Mouse (Mus musculus) adrenal gland (tissue): ENCODE measurements at regions not wholly inside any gene's neighbourhood (a gene's known extent, or its start where the extent isn't known, plus 50 kb on each side); places are given as distances from the start of the nearest gene placed in this dataset.

ENCODE experiments used
- intact Hi-C: fragments of 180-260 bp; cut with DNase I; formaldehyde crosslinking; loops from one replicate; pipeline ENCODE4 v1.15.1; 2025

- intact Hi-C loops = no loop called here
Measured at GRCm38 (mm10) chr10:45957686-45958085, 380.1 kb downstream of the Hace1 start.

GRCm38 (mm10) chr10:45972240-45972639 is 394.6 kb downstream of the Hace1 start:
- intact Hi-C loops = no loop called here

- intact Hi-C loops = no loop called here
Measured at GRCm38 (mm10) chr10:45982731-45983274, 405.2 kb downstream of the Hace1 start.

- intact Hi-C loops = no loop called here
Measured at GRCm38 (mm10) chr10:45983671-45984335, 406.2 kb downstream of the Hace1 start.

- intact Hi-C loops = no loop called here
Measured at GRCm38 (mm10) chr10:45986341-45986740, 408.7 kb downstream of the Hace1 start.

GRCm38 (mm10) chr10:46006319-46006718 is 428.7 kb downstream of the Hace1 start:
- intact Hi-C loops = no loop called here

- intact Hi-C loops = no loop called here
Measured at GRCm38 (mm10) chr10:46011916-46012596, 434.4 kb downstream of the Hace1 start.

GRCm38 (mm10) chr10:46012599-46012998 is 435.0 kb downstream of the Hace1 start:
- intact Hi-C loops = no loop called here

- intact Hi-C loops = no loop called here
Measured at GRCm38 (mm10) chr10:46016295-46016694, 438.7 kb downstream of the Hace1 start.

GRCm38 (mm10) chr10:46045474-46046093 is 468.0 kb downstream of the Hace1 start:
- intact Hi-C loops = no loop called here

GRCm38 (mm10) chr10:46046094-46046749 is 468.6 kb downstream of the Hace1 start:
- intact Hi-C loops = no loop called here

- intact Hi-C loops = no loop called here
Measured at GRCm38 (mm10) chr10:46046890-46047414, 469.3 kb downstream of the Hace1 start.

- intact Hi-C loops = no loop called here
Measured at GRCm38 (mm10) chr10:46047591-46047990, 470.0 kb downstream of the Hace1 start.

GRCm38 (mm10) chr10:46057362-46058198 is 480.0 kb downstream of the Hace1 start:
- intact Hi-C loops = no loop called here

GRCm38 (mm10) chr10:46058199-46058472 is 480.5 kb downstream of the Hace1 start:
- intact Hi-C loops = no loop called here

GRCm38 (mm10) chr10:46059285-46059684 is 481.7 kb downstream of the Hace1 start:
- intact Hi-C loops = no loop called here

- intact Hi-C loops = no loop called here
Measured at GRCm38 (mm10) chr10:46063831-46064230, 486.2 kb downstream of the Hace1 start.

- intact Hi-C loops = no loop called here
Measured at GRCm38 (mm10) chr10:46070766-46071165, 493.1 kb downstream of the Hace1 start.

GRCm38 (mm10) chr10:46071220-46071619 is 493.6 kb downstream of the Hace1 start:
- intact Hi-C loops = no loop called here

- intact Hi-C loops = no loop called here
Measured at GRCm38 (mm10) chr10:46071810-46072549, 494.4 kb downstream of the Hace1 start.
